Mouse (Mus musculus) WW6 (cell line): Measurements from ENCODE around the gene Hmga1.
A peak's percentile ranks its signal among the peaks of the same experiment; 100 is the strongest.

ENCODE experiments used
- DNase-seq: peaks from one replicate; pipeline ENCODE4 v3.0.0-alpha.2; 2013; ENCODE audit warnings: low read depth, low spot score

Hmga1 gene

GRCm38 (mm10) chr17:27556315-27557011 is at the start of gene Hmga1:
Gene Hmga1 (plus strand): TSS chr17:27556497.
- DNase-seq: peak; percentile 77

GRCm38 (mm10) chr17:27506871-27507590 is 49.3 kb upstream of the Hmga1 start:
- DNase-seq: no peak

- DNase-seq: no peak
Measured at GRCm38 (mm10) chr17:27507591-27507945, 48.7 kb upstream of the Hmga1 start.

- DNase-seq: no peak
Measured at GRCm38 (mm10) chr17:27508002-27508401, 48.3 kb upstream of the Hmga1 start.

- no peak for DNase-seq
Measured at GRCm38 (mm10) chr17:27508513-27508912, 47.8 kb upstream of the Hmga1 start.

GRCm38 (mm10) chr17:27509056-27509455 is 47.2 kb upstream of the Hmga1 start:
- no peak for DNase-seq

GRCm38 (mm10) chr17:27510258-27511124 is 45.8 kb upstream of the Hmga1 start:
- no peak for DNase-seq

- DNase-seq: no peak
Measured at GRCm38 (mm10) chr17:27511125-27511735, 45.1 kb upstream of the Hmga1 start.

- DNase-seq: no peak
Measured at GRCm38 (mm10) chr17:27511865-27512618, 44.3 kb upstream of the Hmga1 start.

- DNase-seq: no peak
Measured at GRCm38 (mm10) chr17:27512619-27513161, 43.6 kb upstream of the Hmga1 start.

- DNase-seq: no peak
Measured at GRCm38 (mm10) chr17:27513279-27513915, 42.9 kb upstream of the Hmga1 start.

- no peak for DNase-seq
Measured at GRCm38 (mm10) chr17:27513916-27514762, 42.2 kb upstream of the Hmga1 start.

- no peak for DNase-seq
Measured at GRCm38 (mm10) chr17:27518296-27518695, 38.0 kb upstream of the Hmga1 start.

- DNase-seq: no peak
Measured at GRCm38 (mm10) chr17:27518700-27519595, 37.3 kb upstream of the Hmga1 start.

GRCm38 (mm10) chr17:27520557-27520956 is 35.7 kb upstream of the Hmga1 start:
- no peak for DNase-seq

GRCm38 (mm10) chr17:27521303-27521702 is 35.0 kb upstream of the Hmga1 start, which contains the start of gene Grm4:
Gene Grm4 (minus strand): TSS chr17:27521403.
- no peak for DNase-seq

GRCm38 (mm10) chr17:27523121-27523520 is 33.2 kb upstream of the Hmga1 start:
- no peak for DNase-seq

GRCm38 (mm10) chr17:27527188-27527587 is 29.1 kb upstream of the Hmga1 start:
- DNase-seq: no peak
